Mouse (Mus musculus) neural tube, embryonic 10.5 days (tissue): ENCODE data around the gene Lin9.

Experiments used
- DNase-seq: peaks from one replicate; pipeline ENCODE4 v3.0.0-alpha.2; 2017; ENCODE audit warnings: low spot score; ENCODE audit errors: extremely low spot score

Lin9 gene

DNA sequence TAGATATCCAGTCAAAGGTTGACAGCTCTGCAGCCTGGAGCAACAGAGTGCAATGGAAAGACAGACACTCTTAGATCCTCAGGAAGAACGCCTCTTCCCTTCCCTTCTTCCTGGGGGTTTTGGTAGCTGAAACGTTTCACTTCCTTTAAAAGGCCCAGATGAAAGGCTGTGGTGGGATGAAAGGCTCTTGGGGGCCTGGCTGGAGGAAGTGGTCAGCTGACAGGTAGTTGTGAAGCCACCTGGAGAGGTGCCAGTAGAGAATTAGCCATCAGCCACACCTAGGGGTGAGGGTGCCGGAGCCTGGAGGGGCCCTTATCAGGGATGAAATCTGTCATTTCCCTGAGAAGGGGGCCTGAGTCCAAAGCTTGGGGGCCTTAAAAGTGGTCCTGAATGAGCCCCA lies 66.4 kb downstream of the Lin9 start:
- DNase-seq = no peak

- no peak for DNase-seq
These were observed 66.9 kb downstream of the Lin9 start for GRCm38 (mm10) chr1:180707813-180708212.

- DNase-seq = no peak
These were observed 68.2 kb downstream of the Lin9 start for GRCm38 (mm10) chr1:180708935-180709776.

DNA sequence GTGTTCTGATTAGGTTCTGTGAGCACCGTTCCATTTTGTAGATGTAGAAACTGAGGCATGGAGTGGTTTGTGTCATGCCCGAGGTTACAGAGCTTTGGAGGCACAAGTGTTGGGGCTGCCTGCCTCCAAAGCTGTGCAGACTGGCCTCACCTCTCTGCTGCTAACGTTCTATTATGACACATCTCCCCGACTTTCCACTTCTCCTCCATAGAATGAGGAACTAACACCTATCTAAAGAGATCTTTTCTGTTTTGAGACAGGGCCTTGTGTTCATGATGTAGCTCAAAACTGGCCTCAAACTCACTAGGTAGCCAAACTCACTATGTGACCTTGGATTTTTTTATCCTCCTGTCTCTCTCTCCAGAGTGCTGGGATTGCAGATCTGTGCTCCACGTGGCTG lies 77.8 kb downstream of the Lin9 start:
- DNase-seq = no peak

DNA sequence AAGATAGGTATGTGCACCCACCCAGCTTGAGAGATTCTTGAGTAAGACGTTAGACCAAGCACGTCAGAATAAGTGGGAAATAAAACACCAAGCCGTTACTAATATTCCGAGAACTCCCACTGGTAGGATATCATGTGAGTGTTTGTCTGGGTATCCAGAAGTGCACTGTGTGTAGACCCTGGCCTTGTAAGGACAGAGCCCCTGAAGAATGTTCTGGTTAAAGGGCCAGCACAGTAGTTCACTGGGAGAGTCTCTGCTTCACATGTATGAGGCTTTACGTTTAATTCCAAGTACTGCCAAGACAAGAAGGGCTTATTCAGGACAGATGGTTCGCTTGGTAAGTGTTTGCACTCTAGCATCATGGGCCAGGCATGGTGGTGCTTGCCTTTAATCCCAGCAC lies 78.5 kb downstream of the Lin9 start:
- no peak for DNase-seq

- peak; percentile 89 for DNase-seq
These were observed 79.2 kb downstream of the Lin9 start for GRCm38 (mm10) chr1:180719951-180720689.

DNA sequence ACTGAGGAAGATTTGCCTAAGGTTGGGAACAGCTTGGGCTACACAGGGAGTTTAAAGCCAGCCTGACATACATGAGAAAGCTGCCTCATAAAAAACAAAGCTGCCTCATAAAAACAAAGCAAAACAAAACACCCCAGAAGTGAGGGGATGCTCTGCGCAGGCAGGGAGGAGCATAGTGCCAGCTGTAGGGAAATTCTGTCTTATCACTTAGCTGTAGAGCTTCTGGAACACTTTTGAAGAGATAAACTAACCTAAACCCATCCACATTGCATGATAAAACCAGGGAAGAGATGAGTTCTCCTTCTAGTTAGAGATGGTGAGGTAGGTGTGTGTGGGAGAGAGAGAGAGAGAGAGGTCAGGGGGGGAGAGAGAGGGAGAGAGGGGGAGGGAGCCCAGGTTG lies 81.7 kb downstream of the Lin9 start:
- DNase-seq = no peak

DNA sequence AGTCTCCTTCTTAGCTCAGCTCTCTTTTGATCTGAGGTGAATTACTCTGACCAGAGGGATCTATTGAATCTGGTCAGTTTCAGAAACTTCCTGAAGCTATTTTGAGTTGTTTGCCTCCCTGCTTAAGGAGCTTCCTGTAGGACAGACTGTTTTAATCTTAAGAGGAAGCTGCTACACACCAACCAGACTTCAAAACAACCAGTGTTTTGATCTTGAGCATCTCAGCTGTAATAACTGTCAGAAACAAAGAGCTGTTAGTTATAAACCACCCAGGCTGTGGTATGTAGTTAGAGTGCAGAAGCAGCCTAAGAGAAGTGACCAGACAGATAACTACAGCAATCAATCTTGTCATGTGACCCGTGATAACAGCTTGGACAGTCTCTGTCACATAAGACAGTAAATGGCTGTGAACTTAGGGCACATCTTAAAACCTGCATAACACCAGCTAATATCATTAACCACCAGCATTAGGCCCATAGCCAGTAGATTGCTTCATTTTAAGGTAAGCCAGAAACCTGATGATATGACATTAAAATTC lies 82.8 kb downstream of the Lin9 start:
- no peak for DNase-seq

- peak; percentile 96 for DNase-seq
These were observed 84.8 kb downstream of the Lin9 start, which contains the start of gene Acbd3 for GRCm38 (mm10) chr1:180725704-180726179. Gene Acbd3, plus strand, starts transcription at chr1:180726043.

GRCm38 (mm10) chr1:180726183-180726582 lies 85.2 kb downstream of the Lin9 start:
- no peak for DNase-seq

DNA sequence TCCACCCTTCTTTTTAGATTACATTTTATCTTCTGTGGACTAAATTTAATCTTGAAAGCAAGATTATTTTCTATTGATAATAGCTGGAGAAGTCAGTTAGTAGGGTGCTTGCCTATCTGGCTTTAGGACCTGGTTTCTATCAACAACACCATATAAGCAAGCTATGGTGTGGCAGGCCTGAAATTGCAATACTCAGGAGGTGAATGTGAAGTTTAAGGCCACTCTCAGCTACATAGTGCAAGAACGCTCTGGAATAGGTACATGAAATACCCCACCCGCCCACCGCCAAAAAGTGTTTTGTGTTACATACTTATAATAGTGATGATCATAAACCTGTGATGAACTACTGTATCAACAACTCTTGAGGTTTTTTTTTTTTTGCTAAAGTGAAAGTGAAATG lies 88.3 kb downstream of the Lin9 start:
- no peak for DNase-seq
